Mouse (Mus musculus) hindbrain, embryonic 10.5 days (tissue): ENCODE measurements around the gene Gm17651. TPM values are rescaled to one million over a fixed set of nuclear protein-coding genes. Genes with fewer than 3 reads are reported as not detected.
A peak's percentile ranks its signal among the peaks of the same experiment; 100 is the strongest.

Source experiments
- DNase-seq: peaks from one replicate; pipeline ENCODE4 v3.0.0-alpha.2; 2017; ENCODE audit warnings: low spot score
- H3K27ac ChIP-seq: fragments of 300-500 bp; sonication (generic); 2 replicates; pipeline ENCODE4 v1.5.1; 2016; ENCODE audit warnings: mild to moderate bottlenecking, moderate library complexity
- H3K27me3 ChIP-seq: fragments of 300-500 bp; sonication (generic); 2 replicates; pipeline ENCODE4 v1.6.1; 2016; ENCODE audit warnings: mild to moderate bottlenecking; ENCODE audit not compliant: poor library complexity, insufficient read depth, severe bottlenecking
- H3K36me3 ChIP-seq: fragments of 300-500 bp; sonication (generic); 2 replicates; pipeline ENCODE4 v1.6.1; 2016; ENCODE audit warnings: mild to moderate bottlenecking, moderate library complexity
- H3K4me1 ChIP-seq: fragments of 300-500 bp; sonication (generic); replicated peaks from 2 replicates; pipeline ENCODE4 v1.6.1; 2016; ENCODE audit warnings: mild to moderate bottlenecking
- H3K4me3 ChIP-seq: fragments of 300-500 bp; sonication (generic); 2 replicates; pipeline ENCODE4 v1.5.1; 2016; ENCODE audit warnings: mild to moderate bottlenecking, moderate library complexity
- H3K9me3 ChIP-seq: fragments of 300-500 bp; sonication (generic); 2 replicates; pipeline ENCODE4 v1.6.1; 2016; ENCODE audit warnings: mild to moderate bottlenecking, moderate library complexity
- WGBS: fragments of 180-500 bp; shearing (Covaris S2); methylation state at CpG from one replicate; pipeline ENCODE4 v1.1.7; 2016; 5-methylcytosine and 5-hydroxymethylcytosine counted together
- polyA plus RNA-seq: library from polyadenylated mRNA; unstranded; fragments of >200 nt; fragmentation: Nextera tagmentation; extraction: Ambion mirVana; gene quantifications from 2 replicates; pipeline ENCODE4 v1.2.1, GENCODE M21; 2016

Gene Gm17651
- polyA plus RNA-seq, 1 experiment from 2014 or later = not detected

- no peaks in the 10 kb centered on the region for H3K9me3 ChIP-seq
- H3K4me1 ChIP-seq = no peaks in the 10 kb centered on the region
- no peak overlapping the region for H3K27ac ChIP-seq
- H3K27me3 ChIP-seq = no peaks in the 10 kb centered on the region
- 89% methylated on average over 4 of the region's 4 CpGs for WGBS
- no peak for DNase-seq
- H3K36me3 ChIP-seq = no peaks in the 10 kb centered on the region
- H3K4me3 ChIP-seq = no peak overlapping the region
These were observed 33.1 kb downstream of the Gm17651 start for GRCm38 (mm10) chr3:97641396-97641795.

- no peak for DNase-seq
- Histone ChIP-seq H3K9me3 (no peaks in the 10 kb centered on the region), H3K4me1 (no peaks in the 10 kb centered on the region), H3K4me3 (no peak overlapping the region), H3K27me3 (no peaks in the 10 kb centered on the region), H3K36me3 (no peaks in the 10 kb centered on the region), H3K27ac (no peak overlapping the region)
- 95% methylated on average over 3 of the region's 3 CpGs for whole genome bisulfite sequencing
These were observed 40.2 kb downstream of the Gm17651 start for GRCm38 (mm10) chr3:97634288-97634761.

- Histone ChIP-seq H3K9me3 (no peaks in the 10 kb centered on the region), H3K36me3 (no peaks in the 10 kb centered on the region), H3K4me3 (no peak overlapping the region), H3K4me1 (peaks cover 5% of the 10 kb centered on the region), H3K27ac (no peak overlapping the region), H3K27me3 (no peaks in the 10 kb centered on the region)
- 82% methylated on average over 4 of the region's 4 CpGs for WGBS
- DNase-seq = no peak
These were observed 41.0 kb downstream of the Gm17651 start for GRCm38 (mm10) chr3:97633456-97633855.

- H3K9me3 ChIP-seq = no peaks in the 10 kb centered on the region
- 90% methylated on average over 8 of the region's 8 CpGs for WGBS
These were observed 43.1 kb downstream of the Gm17651 start for GRCm38 (mm10) chr3:97631258-97631860.

GRCm38 (mm10) chr3:97630746-97631145 lies 43.7 kb downstream of the Gm17651 start:
- no peaks in the 10 kb centered on the region for H3K27me3 ChIP-seq
- WGBS = 91% methylated on average over 4 of the region's 4 CpGs
- H3K4me1 ChIP-seq = peaks cover 9% of the 10 kb centered on the region
- H3K36me3 ChIP-seq = no peaks in the 10 kb centered on the region
- H3K27ac ChIP-seq = no peak overlapping the region
- no peaks in the 10 kb centered on the region for H3K9me3 ChIP-seq
- no peak for DNase-seq
- H3K4me3 ChIP-seq = no peak overlapping the region

More at GRCm38 (mm10) chr3:97631258-97631860, 43.1 kb downstream of the Gm17651 start:
- no peak overlapping the region for H3K4me3 ChIP-seq
- no peaks in the 10 kb centered on the region for H3K27me3 ChIP-seq
- H3K4me1 ChIP-seq = peaks cover 9% of the 10 kb centered on the region
- no peak for DNase-seq
- no peak overlapping the region for H3K27ac ChIP-seq
- H3K36me3 ChIP-seq = no peaks in the 10 kb centered on the region

GRCm38 (mm10) chr3:97629941-97630340 lies 44.6 kb downstream of the Gm17651 start:
- Histone ChIP-seq H3K4me1 (peaks cover 9% of the 10 kb centered on the region), H3K27me3 (no peaks in the 10 kb centered on the region), H3K36me3 (no peaks in the 10 kb centered on the region), H3K4me3 (no peak overlapping the region), H3K27ac (no peak overlapping the region), H3K9me3 (no peaks in the 10 kb centered on the region)
- 79% methylated on average over 4 of the region's 4 CpGs for WGBS
- DNase-seq = no peak

- Histone ChIP-seq H3K4me3 (peak within 1 kb of the TSS; percentile 47), H3K36me3 (no peaks in the 10 kb centered on the region), H3K27me3 (no peaks in the 10 kb centered on the region), H3K27ac (peak within 1 kb of the TSS; percentile 64), H3K9me3 (no peaks in the 10 kb centered on the region), H3K4me1 (peaks cover 9% of the 10 kb centered on the region)
- DNase-seq = peak; percentile 34
- 5% methylated on average over 18 of the region's 18 CpGs for WGBS
These were observed 46.0 kb downstream of the Gm17651 start, which contains the start of gene Fmo5 for GRCm38 (mm10) chr3:97628391-97629001. Gene Fmo5 (plus strand): TSS chr3:97628804.

- no peak overlapping the region for H3K27ac ChIP-seq
- H3K4me3 ChIP-seq = no peak overlapping the region
- no peaks in the 10 kb centered on the region for H3K36me3 ChIP-seq
- H3K4me1 ChIP-seq = peaks cover 9% of the 10 kb centered on the region
- H3K9me3 ChIP-seq = no peaks in the 10 kb centered on the region
- WGBS = 81% methylated on average over 7 of the region's 7 CpGs
- no peak for DNase-seq
- H3K27me3 ChIP-seq = no peaks in the 10 kb centered on the region
These were observed 46.6 kb downstream of the Gm17651 start for GRCm38 (mm10) chr3:97627893-97628292.

GRCm38 (mm10) chr3:97624611-97625010 lies 49.9 kb downstream of the Gm17651 start:
- DNase-seq = no peak
- Histone ChIP-seq H3K4me1 (peaks cover 9% of the 10 kb centered on the region), H3K36me3 (no peaks in the 10 kb centered on the region), H3K27ac (no peak overlapping the region), H3K9me3 (no peaks in the 10 kb centered on the region), H3K4me3 (no peak overlapping the region), H3K27me3 (no peaks in the 10 kb centered on the region)
- 49% methylated on average over 2 of the region's 2 CpGs for WGBS

Other genes with a start within 250 kb of the Gm17651 start
- gene Chd1l, start 64.5 kb downstream of the Gm17651 start, polyA plus RNA-seq = 17.5 and 21.5 TPM in 2 replicates
- gene Fmo5, start 45.9 kb downstream of the Gm17651 start, polyA plus RNA-seq = 0.50 and 0.76 TPM in 2 replicates
- 6.4 and 7.4 TPM in 2 replicates for gene Prkab2, start 16.5 kb downstream of the Gm17651 start, polyA plus RNA-seq
- gene Pde4dip, start 214.0 kb upstream of the Gm17651 start, polyA plus RNA-seq = 22.4 and 29.4 TPM in 2 replicates
- 109 and 121 TPM in 2 replicates for gene Sec22b, start 226.5 kb upstream of the Gm17651 start, polyA plus RNA-seq